23 mouse cellular contexts compared by ENCODE assay signal in genomic region chr5:62819567-62819966, GRCm38 (mm10). TPM values are rescaled to one million over a fixed set of nuclear protein-coding genes. Genes with fewer than 3 reads are reported as not detected.
"Had no signal": no experiment of that assay in that cellular context is flagged by ENCODE, and none has a peak within 500 bp of the region (broad histone marks: within the 10 kb centered on the region; RNA-seq: fewer than 3 reads in every experiment).

No protein-coding gene starts in this region.

- H3K9ac ChIP-seq: neural tube, embryonic 13.5 days; neural tube, embryonic 15.5 days; stomach, embryonic 15.5 days had no signal

- DNase-seq: retina, postnatal 1 day; right cerebral cortex, adult 18-20 months; right cerebral cortex, postnatal 14 days; right cerebral cortex, postnatal 25 days; right cerebral cortex, postnatal 4 days; spleen, adult 18-20 months; thymus, adult 18-20 months; thymus, adult 2 months; thymus, postnatal 14 days; thymus, postnatal 25 days; thymus, postnatal 36 days; thymus, postnatal 4 days had no signal

- H3K27ac ChIP-seq: neural tube, embryonic 13.5 days; neural tube, embryonic 15.5 days; stomach, embryonic 15.5 days; stomach, postnatal 0 days had no signal

- H3K9me3 ChIP-seq: neural tube, embryonic 13.5 days; neural tube, embryonic 15.5 days; stomach, embryonic 15.5 days had no signal

- H3K4me1 ChIP-seq: neural tube, embryonic 13.5 days; neural tube, embryonic 15.5 days; stomach, embryonic 15.5 days had no signal

- H3K4me2 ChIP-seq: neural tube, embryonic 13.5 days; neural tube, embryonic 15.5 days; stomach, embryonic 15.5 days had no signal

- H3K27me3 ChIP-seq: neural tube, embryonic 13.5 days; neural tube, embryonic 15.5 days; stomach, embryonic 15.5 days had no signal

- H3K36me3 ChIP-seq: neural tube, embryonic 13.5 days; neural tube, embryonic 15.5 days; stomach, embryonic 15.5 days had no signal

- H3K4me3 ChIP-seq: neural tube, embryonic 13.5 days; neural tube, embryonic 15.5 days; stomach, embryonic 15.5 days had no signal

RNA-seq across cellular contexts. Expression of gene Dthd1, which starts 5.9 kb away (rescaled TPM):
- total RNA-seq: neutrophil, adult 5-6 weeks had no signal
- polyA plus RNA-seq: neural tube, embryonic 13.5 days; neural tube, embryonic 14.5 days; neural tube, embryonic 15.5 days; small intestine, adult 2 months; stomach, embryonic 14.5 days; stomach, embryonic 15.5 days; stomach, embryonic 16.5 days; thymus, postnatal 0 days; urinary bladder, adult 2 months had no signal
